34 mouse cellular contexts compared by ENCODE assay signal in genomic region chr5:30152413-30152812, GRCm38 (mm10). TPM values are rescaled to one million over a fixed set of nuclear protein-coding genes. Genes with fewer than 3 reads are reported as not detected.
DNase-seq lines count a peak whose midpoint lies in the region; ATAC-seq and TF ChIP-seq lines count a peak whose summit lies in the region.
"Had no signal": no experiment of that assay in that cellular context is flagged by ENCODE, and none has a peak within 500 bp of the region (broad histone marks: within the 10 kb centered on the region; RNA-seq: fewer than 3 reads in every experiment).

No protein-coding gene starts in this region.

- H3K4me1 ChIP-seq in heart, embryonic 13.5 days: peaks cover 43% of the 10 kb centered on the region
- peaks cover 5% of the 10 kb centered on the region; the same call in 1 of the 2 replicates for H3K4me1 ChIP-seq in heart, embryonic 11.5 days (ENCODE audit: control insufficient read depth, insufficient read depth, low read length)
- H3K4me1 ChIP-seq in liver, adult 2 months (ENCODE audit: control insufficient read depth, insufficient read depth, low read length): peaks cover 17% of the 10 kb centered on the region

- no peaks in the 10 kb centered on the region for H3K27me3 ChIP-seq in heart, embryonic 13.5 days (replicated peaks)
- H3K27me3 ChIP-seq in heart, embryonic 11.5 days (ENCODE audit: control insufficient read depth, insufficient read depth, low read length): no peaks in the 10 kb centered on the region
- no peaks in the 10 kb centered on the region for H3K27me3 ChIP-seq in liver, adult 2 months (ENCODE audit: control insufficient read depth, insufficient read depth, low read length)
- H3K27me3 ChIP-seq: CH12.LX; embryonic facial prominence, embryonic 13.5 days; forebrain, embryonic 12.5 days; hindbrain, embryonic 15.5 days; liver, embryonic 13.5 days; lung, embryonic 15.5 days; Patski had no signal

- H3K36me3 ChIP-seq in heart, embryonic 13.5 days: peaks cover 18% of the 10 kb centered on the region
- no peaks in the 10 kb centered on the region for H3K36me3 ChIP-seq in heart, embryonic 11.5 days (ENCODE audit: control insufficient read depth, insufficient read depth, low read length)
- H3K36me3 ChIP-seq in liver, adult 2 months (ENCODE audit: control insufficient read depth, insufficient read depth, low read length): peaks cover 5% of the 10 kb centered on the region; the same call in 1 of the 2 replicates
- H3K36me3 ChIP-seq: embryonic facial prominence, embryonic 13.5 days; forebrain, embryonic 12.5 days; hindbrain, embryonic 15.5 days; liver, embryonic 13.5 days; lung, embryonic 15.5 days had no signal

- H3K4me3 ChIP-seq in heart, embryonic 13.5 days: no peak overlapping the region
- no peak overlapping the region for H3K4me3 ChIP-seq in heart, embryonic 11.5 days (ENCODE audit: low read depth, low read length)
- peak overlapping the region; percentile 33; the same call in 1 of the 2 replicates for H3K4me3 ChIP-seq in liver, adult 2 months (ENCODE audit: insufficient read depth, low read depth, low read length)
- H3K4me3 ChIP-seq: embryonic facial prominence, embryonic 13.5 days; forebrain, embryonic 12.5 days; hindbrain, embryonic 15.5 days; liver, embryonic 13.5 days; lung, embryonic 15.5 days had no signal

- WGBS in heart, embryonic 13.5 days: 75% methylated on average over 1 of the region's 1 CpGs
- WGBS in heart, embryonic 11.5 days (ENCODE audit: insufficient replicate concordance): 92% methylated on average over 1 of the region's 1 CpGs
- WGBS in liver, adult 2 months: 3% methylated on average over 1 of the region's 1 CpGs

- H3K9me3 ChIP-seq in heart, embryonic 13.5 days: no peaks in the 10 kb centered on the region
- no peaks in the 10 kb centered on the region for H3K9me3 ChIP-seq in heart, embryonic 11.5 days (replicated peaks; ENCODE audit: control insufficient read depth, low read length)
- H3K9me3 ChIP-seq: embryonic facial prominence, embryonic 13.5 days; forebrain, embryonic 12.5 days; G1E; hindbrain, embryonic 15.5 days; liver, embryonic 13.5 days; lung, embryonic 15.5 days had no signal

- no peak overlapping the region for H3K27ac ChIP-seq in heart, embryonic 13.5 days (replicated peaks)
- H3K27ac ChIP-seq in heart, embryonic 11.5 days (ENCODE audit: low read depth, low read length): no peak overlapping the region
- H3K27ac ChIP-seq in liver, adult 2 months (replicated peaks; ENCODE audit: insufficient read depth, low read depth, low read length): no peak overlapping the region
- H3K27ac ChIP-seq: embryonic facial prominence, embryonic 13.5 days; forebrain, embryonic 12.5 days; hindbrain, embryonic 15.5 days; liver, embryonic 13.5 days; lung, embryonic 15.5 days had no signal

- DNase-seq in kidney, adult 11 months: peak; percentile 48
- no peak for DNase-seq in kidney, postnatal 10 days
- DNase-seq in liver, adult 2 months (ENCODE audit: extremely low read depth, low read depth, low spot score): peak; percentile 90
- DNase-seq in liver: no peak
- DNase-seq in kidney, postnatal 36 days: peak; percentile 36 to 68
- DNase-seq: B cell, adult 2 months; cerebellum, adult 8-10 months; cerebellum, postnatal 36 days; embryo, embryonic 11 days; layer of hippocampus, postnatal 36 days; liver, embryonic 13.5 days; lung, postnatal 4 days; midbrain, embryonic 14.5 days had no signal

- H3K9ac ChIP-seq in heart, embryonic 13.5 days: no peak overlapping the region
- H3K9ac ChIP-seq in heart, embryonic 11.5 days (ENCODE audit: low read depth, low read length): no peak overlapping the region
- no peak overlapping the region for H3K9ac ChIP-seq in liver, adult 2 months (ENCODE audit: low read depth, low read length)
- H3K9ac ChIP-seq: embryonic facial prominence, embryonic 13.5 days; forebrain, embryonic 12.5 days; hindbrain, embryonic 15.5 days; liver, embryonic 13.5 days; lung, embryonic 15.5 days had no signal

- TF ChIP-seq CTCF in liver, adult 2 months (IDR thresholded peaks at IDR 0.05; ENCODE audit: low read depth, low read length): no peak

- TF ChIP-seq POLR2A in liver, adult 2 months (IDR thresholded peaks at IDR 0.05; ENCODE audit: extremely low read depth, insufficient read depth, low read length): no peak

- H3K4me2 ChIP-seq in heart, embryonic 13.5 days: peak overlapping the region; percentile 30; the same call in 1 of the 2 replicates
- no peak overlapping the region for H3K4me2 ChIP-seq in heart, embryonic 11.5 days
- H3K4me2 ChIP-seq: embryonic facial prominence, embryonic 13.5 days; forebrain, embryonic 12.5 days; hindbrain, embryonic 15.5 days; lung, embryonic 15.5 days had no signal

- ATAC-seq in heart, embryonic 13.5 days (ENCODE audit: extremely low read depth, insufficient number of reproducible peaks, low FRiP score, low TSS enrichment): no peak
- ATAC-seq in heart, embryonic 11.5 days (replicated peaks; ENCODE audit: insufficient number of reproducible peaks, low FRiP score, low TSS enrichment): no peak
- ATAC-seq: Patski had no signal

- H3K79me2 ChIP-seq in liver, adult 2 months (ENCODE audit: control insufficient read depth, insufficient read depth, low read length): peaks cover 24% of the 10 kb centered on the region; the same call in 1 of the 2 replicates

RNA-seq across cellular contexts. Expression of gene Hadha, which starts 2.5 kb away (rescaled TPM):
- 212 and 223 TPM in 2 replicates for polyA plus RNA-seq in heart, embryonic 13.5 days (2015; fragmentation: Nextera tagmentation; extraction: Ambion mirVana)
- 129 and 172 TPM in 2 replicates for polyA plus RNA-seq in heart, embryonic 11.5 days (2014; fragmentation: Nextera tagmentation; extraction: Ambion mirVana)
- total RNA-seq in liver, adult 2 months (2014; rRNA removed): 218 and 239 TPM in 2 replicates
- 106 and 124 TPM in 2 replicates for polyA plus RNA-seq in liver, adult 2 months (2012; rRNA removed)

RNA-seq across cellular contexts. Expression of gene Hadhb, which starts 2.6 kb away (rescaled TPM):
- polyA plus RNA-seq in heart, embryonic 13.5 days (2015; fragmentation: Nextera tagmentation; extraction: Ambion mirVana): 318 and 345 TPM in 2 replicates
- 268 and 306 TPM in 2 replicates for polyA plus RNA-seq in heart, embryonic 11.5 days (2014; fragmentation: Nextera tagmentation; extraction: Ambion mirVana)
- total RNA-seq in liver, adult 2 months (2014; rRNA removed): 252 and 270 TPM in 2 replicates
- 137 and 138 TPM in 2 replicates for polyA plus RNA-seq in liver, adult 2 months (2012; rRNA removed)

RNA-seq across cellular contexts. Expression of gene 3110082J24Rik, which starts 46.5 kb away (rescaled TPM):
- not detected in 2 replicates for polyA plus RNA-seq in heart, embryonic 13.5 days (2015; fragmentation: Nextera tagmentation; extraction: Ambion mirVana)
- polyA plus RNA-seq in heart, embryonic 11.5 days (2014; fragmentation: Nextera tagmentation; extraction: Ambion mirVana): not detected in 2 replicates
- total RNA-seq in liver, adult 2 months (2014; rRNA removed): not detected in 2 replicates
- polyA plus RNA-seq in liver, adult 2 months (2012; rRNA removed): not detected in 2 replicates
- total RNA-seq: adrenal gland, adult 2 months; CH12.LX; G1E; gastrocnemius, postnatal 4 days; heart, postnatal 4 days; megakaryocyte-erythroid progenitor cell, adult 5-6 weeks had no signal
- polyA plus RNA-seq: adrenal gland, adult 2 months; embryonic facial prominence, embryonic 13.5 days; erythroblast, embryonic 14.5 days; G1E; intestine, embryonic 14.5 days; limb, embryonic 11.5 days; liver, embryonic 13.5 days; lung, embryonic 15.5 days; Patski; small intestine, adult 2 months; thymus, postnatal 0 days had no signal

RNA-seq across cellular contexts. Expression of gene Garem2, which starts 47.5 kb away (rescaled TPM):
- polyA plus RNA-seq in heart, embryonic 13.5 days (2015; fragmentation: Nextera tagmentation; extraction: Ambion mirVana): 0.17 and 0.25 TPM in 2 replicates
- polyA plus RNA-seq in heart, embryonic 11.5 days (2014; fragmentation: Nextera tagmentation; extraction: Ambion mirVana): 0.21 and 0.23 TPM in 2 replicates
- total RNA-seq in liver, adult 2 months (2014; rRNA removed): not detected in 2 replicates
- polyA plus RNA-seq in liver, adult 2 months (2012; rRNA removed): not detected in 2 replicates
- polyA plus RNA-seq: erythroblast, embryonic 14.5 days; G1E had no signal

RNA-seq across cellular contexts. Expression of gene Adgrf3, which starts 53.1 kb away (rescaled TPM):
- polyA plus RNA-seq in heart, embryonic 13.5 days (2015; fragmentation: Nextera tagmentation; extraction: Ambion mirVana): 0.19 and 0.78 TPM in 2 replicates
- polyA plus RNA-seq in heart, embryonic 11.5 days (2014; fragmentation: Nextera tagmentation; extraction: Ambion mirVana): 0.24 and 0.62 TPM in 2 replicates
- total RNA-seq in liver, adult 2 months (2014; rRNA removed): not detected in 2 replicates
- not detected in 2 replicates for polyA plus RNA-seq in liver, adult 2 months (2012; rRNA removed)
- total RNA-seq: adrenal gland, adult 2 months; layer of hippocampus, adult 8-10 months; layer of hippocampus, postnatal 36 days; left cerebral cortex, postnatal 10 days; megakaryocyte-erythroid progenitor cell, adult 5-6 weeks had no signal
- polyA plus RNA-seq: adrenal gland, adult 2 months; embryonic facial prominence, embryonic 13.5 days; erythroblast, embryonic 14.5 days; forebrain, embryonic 12.5 days; hindbrain, embryonic 15.5 days; limb, embryonic 11.5 days; liver, embryonic 13.5 days; midbrain, embryonic 14.5 days; neural tube, embryonic 11.5 days had no signal

Comparison
In these comparisons a context has a peak if more than half of its experiments do, and no peak if none do; other contexts are left out.
1. DNase-seq: peak in kidney, adult 11 months (single experiment), liver, adult 2 months (single experiment) and kidney, postnatal 36 days (2 of 2); none in kidney, postnatal 10 days (single experiment) and liver (single experiment).